ENCODE assay signal across 21 mouse cellular contexts in genomic region chr9:111103293-111103692, GRCm38 (mm10). TPM values are rescaled to one million over a fixed set of nuclear protein-coding genes. Genes with fewer than 3 reads are reported as not detected.
DNase-seq lines count a peak whose midpoint lies in the region; ATAC-seq and TF ChIP-seq lines count a peak whose summit lies in the region.
"Had no signal": no experiment of that assay in that cellular context is flagged by ENCODE, and none has a peak within 500 bp of the region (broad histone marks: within the 10 kb centered on the region; RNA-seq: fewer than 3 reads in every experiment).

No protein-coding gene starts in this region.

- no peak overlapping the region for H3K4me3 ChIP-seq in intestine, embryonic 16.5 days (ENCODE audit: low read length)
- H3K4me3 ChIP-seq in stomach, embryonic 15.5 days (replicated peaks), result no peak overlapping the region
- H3K4me3 ChIP-seq in stomach, postnatal 0 days (ENCODE audit: low read depth, low read length), result no peak overlapping the region
- H3K4me3 ChIP-seq: embryonic facial prominence, embryonic 10.5 days; embryonic facial prominence, embryonic 12.5 days; forebrain, embryonic 13.5 days; forebrain, embryonic 15.5 days had no signal

- H3K4me2 ChIP-seq in intestine, embryonic 16.5 days (ENCODE audit: low read depth, low read length), result no peak overlapping the region
- no peak overlapping the region for H3K4me2 ChIP-seq in stomach, embryonic 15.5 days
- H3K4me2 ChIP-seq in stomach, postnatal 0 days (replicated peaks; ENCODE audit: low read depth), result no peak overlapping the region
- H3K4me2 ChIP-seq: embryonic facial prominence, embryonic 12.5 days; forebrain, embryonic 13.5 days; forebrain, embryonic 15.5 days had no signal

- no peak for TF ChIP-seq CTCF in stomach, postnatal 0 days (IDR thresholded peaks at IDR 0.05; ENCODE audit: low read depth)

- no peak for TF ChIP-seq EP300 in stomach, postnatal 0 days (optimal IDR thresholded peaks at IDR 0.05)

- DNase-seq in stomach, postnatal 0 days (ENCODE audit: low spot score), result no peak
- no peak for DNase-seq in heart, adult 8-10 months (ENCODE audit: low spot score)
- DNase-seq in kidney, adult 8-10 months, result no peak
- DNase-seq: adrenal gland, adult 8-10 months; adrenal gland, postnatal 14 days; adrenal gland, postnatal 36 days; cerebellum, adult 11-12 months; cerebellum, adult 2 months; cerebellum, adult 9-10 months; cerebellum, postnatal 10 days; cerebellum, postnatal 25 days; forebrain, postnatal 0 days had no signal

- WGBS in intestine, embryonic 16.5 days, result 80% methylated on average over 5 of the region's 5 CpGs
- WGBS in stomach, embryonic 15.5 days, result 84% methylated on average over 5 of the region's 5 CpGs
- 88% methylated on average over 5 of the region's 5 CpGs for WGBS in stomach, postnatal 0 days

- H3K27me3 ChIP-seq in intestine, embryonic 16.5 days (replicated peaks; ENCODE audit: control insufficient read depth, insufficient read depth, low read length), result no peaks in the 10 kb centered on the region
- H3K27me3 ChIP-seq in stomach, embryonic 15.5 days (replicated peaks), result no peaks in the 10 kb centered on the region
- no peaks in the 10 kb centered on the region for H3K27me3 ChIP-seq in stomach, postnatal 0 days (ENCODE audit: control insufficient read depth, insufficient read depth, low read length)
- H3K27me3 ChIP-seq: embryonic facial prominence, embryonic 12.5 days; forebrain, embryonic 13.5 days; forebrain, embryonic 15.5 days; Patski had no signal

- peaks cover 4% of the 10 kb centered on the region; the same call in 1 of the 2 replicates for H3K4me1 ChIP-seq in intestine, embryonic 16.5 days (ENCODE audit: control insufficient read depth, insufficient read depth, low read length)
- H3K4me1 ChIP-seq in stomach, embryonic 15.5 days, result no peaks in the 10 kb centered on the region
- no peaks in the 10 kb centered on the region for H3K4me1 ChIP-seq in stomach, postnatal 0 days (replicated peaks; ENCODE audit: control insufficient read depth, insufficient read depth)
- H3K4me1 ChIP-seq: embryonic facial prominence, embryonic 10.5 days; embryonic facial prominence, embryonic 12.5 days; forebrain, embryonic 13.5 days; forebrain, embryonic 15.5 days had no signal

- H3K36me3 ChIP-seq in intestine, embryonic 16.5 days (ENCODE audit: control insufficient read depth, insufficient read depth, low read length), result no peaks in the 10 kb centered on the region
- H3K36me3 ChIP-seq in stomach, embryonic 15.5 days, result no peaks in the 10 kb centered on the region
- H3K36me3 ChIP-seq in stomach, postnatal 0 days (ENCODE audit: control insufficient read depth, insufficient read depth, low read length), result no peaks in the 10 kb centered on the region
- H3K36me3 ChIP-seq: embryonic facial prominence, embryonic 10.5 days; embryonic facial prominence, embryonic 12.5 days; forebrain, embryonic 15.5 days had no signal

- H3K27ac ChIP-seq in intestine, embryonic 16.5 days (ENCODE audit: low read length), result no peak overlapping the region
- H3K27ac ChIP-seq in stomach, embryonic 15.5 days, result peak overlapping the region; percentile 11; the same call in 1 of the 2 replicates
- 0 out of 2 replicates have a peak overlapping the region, but pooled peaks have one; percentile 49 for H3K27ac ChIP-seq in stomach, postnatal 0 days (replicated peaks)
- H3K27ac ChIP-seq: embryonic facial prominence, embryonic 10.5 days; embryonic facial prominence, embryonic 12.5 days; forebrain, embryonic 13.5 days; forebrain, embryonic 15.5 days had no signal

- no peak overlapping the region for H3K9ac ChIP-seq in intestine, embryonic 16.5 days (ENCODE audit: low read depth, low read length)
- H3K9ac ChIP-seq in stomach, embryonic 15.5 days, result no peak overlapping the region
- no peak overlapping the region for H3K9ac ChIP-seq in stomach, postnatal 0 days (ENCODE audit: low read length)
- H3K9ac ChIP-seq: embryonic facial prominence, embryonic 12.5 days; forebrain, embryonic 13.5 days; forebrain, embryonic 15.5 days; forebrain, postnatal 0 days had no signal

- peak; percentile 57 for ATAC-seq in intestine, embryonic 16.5 days
- ATAC-seq in stomach, embryonic 15.5 days (ENCODE audit: insufficient read depth, low FRiP score, low read depth), result no peak
- ATAC-seq in stomach, postnatal 0 days (ENCODE audit: low FRiP score, low TSS enrichment), result no peak
- ATAC-seq: activated CD4-positive, CD25-positive, alpha-beta regulatory T cell, adult 4 months; forebrain, embryonic 13.5 days; forebrain, embryonic 15.5 days; forebrain, postnatal 0 days; Patski had no signal

- H3K9me3 ChIP-seq in intestine, embryonic 16.5 days (ENCODE audit: control insufficient read depth, low read length), result no peaks in the 10 kb centered on the region
- H3K9me3 ChIP-seq in stomach, embryonic 15.5 days, result no peaks in the 10 kb centered on the region
- no peaks in the 10 kb centered on the region for H3K9me3 ChIP-seq in stomach, postnatal 0 days (ENCODE audit: control insufficient read depth, low read length)
- H3K9me3 ChIP-seq: embryonic facial prominence, embryonic 10.5 days; embryonic facial prominence, embryonic 12.5 days; forebrain, embryonic 13.5 days; forebrain, embryonic 15.5 days had no signal

RNA-seq across cellular contexts. Expression of gene Lrrfip2, which starts 14.1 kb away (rescaled TPM):
- polyA plus RNA-seq in intestine, embryonic 16.5 days (2015; fragmentation: Nextera tagmentation; extraction: Ambion mirVana), result 38.4 and 39.4 TPM in 2 replicates
- 37.3 and 38.7 TPM in 2 replicates for polyA plus RNA-seq in stomach, embryonic 15.5 days (2015; fragmentation: Nextera tagmentation; extraction: Ambion mirVana)
- polyA plus RNA-seq in stomach, postnatal 0 days (2015; fragmentation: Nextera tagmentation; extraction: Ambion mirVana), result 33.2 and 34.1 TPM in 2 replicates
- total RNA-seq in heart, adult 8-10 months (2022), result 100 to 1,000 TPM in 2 of 4 experiments, 10 to 100 TPM in 2; 89.3 to 102 (median 96.2) TPM

RNA-seq across cellular contexts. Expression of gene Ccrl2, which starts 46.0 kb away (rescaled TPM):
- polyA plus RNA-seq in intestine, embryonic 16.5 days (2015; fragmentation: Nextera tagmentation; extraction: Ambion mirVana), result 1.9 and 2.5 TPM in 2 replicates
- polyA plus RNA-seq in stomach, embryonic 15.5 days (2015; fragmentation: Nextera tagmentation; extraction: Ambion mirVana), result 2.5 TPM in 2 replicates
- 1.8 and 2.0 TPM in 2 replicates for polyA plus RNA-seq in stomach, postnatal 0 days (2015; fragmentation: Nextera tagmentation; extraction: Ambion mirVana)
- 10 to 100 TPM in 3 of 4 experiments, 1 to 10 TPM in 1; 8.5 to 13.7 (median 10.8) TPM for total RNA-seq in heart, adult 8-10 months (2022)
- polyA plus RNA-seq: C2C12 had no signal
